8 mouse cellular contexts compared by ENCODE assay signal in the genomic region with DNA sequence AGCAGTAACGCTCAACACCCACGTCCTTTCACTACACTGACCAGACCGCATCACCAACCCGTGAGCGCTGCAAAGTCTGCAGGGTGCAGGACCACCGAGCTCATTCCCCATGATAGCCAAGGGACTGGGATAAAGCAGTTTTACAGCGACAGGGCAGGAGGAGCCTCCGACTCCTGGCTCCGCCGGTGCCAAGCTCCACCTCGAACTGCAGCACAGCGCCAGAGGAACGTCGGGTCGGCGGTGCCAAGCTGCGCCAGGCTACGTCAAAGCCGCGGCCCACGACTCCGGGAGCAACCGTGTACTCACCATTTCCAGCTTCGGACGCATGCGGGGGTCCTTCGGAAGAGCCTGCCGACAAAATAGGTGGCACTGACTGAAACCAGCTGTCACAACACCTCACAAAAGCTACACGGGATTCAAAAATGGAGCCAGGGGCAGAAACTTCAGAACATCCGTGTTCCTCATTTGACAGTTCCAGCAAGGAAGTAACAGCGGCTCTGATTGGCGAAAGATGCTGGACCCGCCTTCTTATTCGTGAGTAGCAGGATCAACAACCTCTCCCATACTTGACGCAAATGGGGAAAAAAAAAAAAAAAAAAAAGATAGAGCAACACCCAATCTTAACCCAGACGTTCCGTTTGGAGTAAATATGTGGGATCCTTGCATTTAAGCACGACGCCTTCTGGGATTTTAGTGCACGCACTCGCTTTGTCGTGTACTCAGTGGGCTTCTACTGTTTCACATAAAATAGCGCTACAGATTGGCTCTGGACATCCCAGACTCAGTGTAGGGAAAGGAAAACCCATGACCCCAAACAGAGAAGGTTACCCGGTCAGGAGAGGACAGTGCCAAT. TPM values are rescaled to one million over a fixed set of nuclear protein-coding genes. Genes with fewer than 3 reads are reported as not detected.
DNase-seq lines count a peak whose midpoint lies in the region; ATAC-seq lines count a peak whose summit lies in the region.

Gene Zfp101, minus strand, starts transcription at position 460 of the 853 bp plus-strand sequence.

- peak; percentile 100 for ATAC-seq in hindbrain, embryonic 16.5 days

- peak within 1 kb of the TSS; percentile 73 for H3K9ac ChIP-seq in hindbrain, embryonic 16.5 days (ENCODE audit: low read depth, low read length)

- peak within 1 kb of the TSS; percentile 92 for H3K4me3 ChIP-seq in hindbrain, embryonic 16.5 days (ENCODE audit: low read length)
- H3K4me3 ChIP-seq in macrophage (ENCODE audit: inconsistent target), result peak within 1 kb of the TSS; percentile 82

- H3K79me2 ChIP-seq in macrophage (ENCODE audit: inconsistent target), result peaks cover 47% of the 10 kb centered on the region

- H3K9me3 ChIP-seq in hindbrain, embryonic 16.5 days (ENCODE audit: control insufficient read depth, low read length), result no peaks in the 10 kb centered on the region

- peak within 1 kb of the TSS; percentile 70 for H3K4me2 ChIP-seq in hindbrain, embryonic 16.5 days (ENCODE audit: low read length)

- peak; percentile 73 for DNase-seq in WW6 (ENCODE audit: low read depth, low spot score)
- peak; percentile 70 to 85 for DNase-seq in cerebellum, postnatal 4 days (ENCODE audit: low spot score in 2 of 2)
- peak; percentile 93 for DNase-seq in gastrocnemius, adult 18-20 months (ENCODE audit: low spot score)
- peak; percentile 83 to 91 for DNase-seq in left cerebral cortex, adult 18-20 months (ENCODE audit: low spot score in 2 of 2)
- peak; percentile 91 for DNase-seq in right cerebral cortex, adult 18-20 months
- DNase-seq in urinary bladder, postnatal 10 days (ENCODE audit: low spot score), result peak; percentile 38

- H3K4me1 ChIP-seq in hindbrain, embryonic 16.5 days (ENCODE audit: control insufficient read depth, insufficient read depth, low read depth, low read length), result peaks cover 7% of the 10 kb centered on the region

- under 1% methylated on average over 44 of the region's 44 CpGs for WGBS in hindbrain, embryonic 16.5 days
- WGBS in macrophage (ENCODE audit: missing documents), result 2% methylated on average over 41 of the region's 44 CpGs

- no peaks in the 10 kb centered on the region for H3K36me3 ChIP-seq in hindbrain, embryonic 16.5 days (ENCODE audit: control insufficient read depth, insufficient read depth, low read length)
- H3K36me3 ChIP-seq in macrophage (ENCODE audit: inconsistent target), result no peaks in the 10 kb centered on the region

- H3K27ac ChIP-seq in hindbrain, embryonic 16.5 days (ENCODE audit: low read depth, low read length), result peak within 1 kb of the TSS; percentile 83
- peak within 1 kb of the TSS; percentile 22; the same call in 1 of the 2 replicates for H3K27ac ChIP-seq in macrophage

- no peaks in the 10 kb centered on the region for H3K27me3 ChIP-seq in hindbrain, embryonic 16.5 days (replicated peaks; ENCODE audit: control insufficient read depth, insufficient read depth, low read length)

RNA-seq across cellular contexts. Expression of gene Zfp101, which starts in this region (rescaled TPM):
- 1 to 10 TPM; 1.7 to 2.6 TPM for total RNA-seq in gastrocnemius, adult 18-20 months (2021)
- 10.9 and 11.1 TPM in 2 replicates for polyA plus RNA-seq in hindbrain, embryonic 16.5 days (2015; fragmentation: Nextera tagmentation; extraction: Ambion mirVana)
- 10 to 100 TPM; 14.1 to 19.2 TPM for total RNA-seq in left cerebral cortex, adult 18-20 months (2021)
- 10 to 100 TPM in 15 of 26 experiments, 1 to 10 TPM in 11; 1.6 to 32.8 (median 10.4) TPM for total RNA-seq in macrophage (2018; cell fraction: chromatin; rRNA removed)
- total RNA-seq in macrophage (2018; cell fraction: cytosol; rRNA removed), result 1 to 10 TPM in 18 of 26 experiments, under 1 TPM in 8; 0.19 to 2.9 (median 1.4) TPM
- total RNA-seq in macrophage (2018; cell fraction: nucleus; rRNA removed), result 10 to 100 TPM in 6 of 26 experiments, 1 to 10 TPM in 20; 1.8 to 21.6 (median 6.2) TPM
- polyA plus RNA-seq in macrophage (2018), result 3.2 to 4.0 TPM (median 3.5 TPM) in 3 replicates

Comparison
In these comparisons a context has a peak if more than half of its experiments do, and no peak if none do; other contexts are left out.
1. Peak in every context shown above with its lines: DNase-seq, ATAC-seq, H3K4me3 ChIP-seq and H3K27ac ChIP-seq.
2. RNA of gene Zfp101 (total RNA-seq): 14.1 to 19.2 TPM in left cerebral cortex, adult 18-20 months; 1.7 to 2.6 TPM in gastrocnemius, adult 18-20 months; every median in the first group is over 4 times any median in the second.
3. DNase-seq: peak in every context shown above with its lines; median percentile 93 in gastrocnemius, adult 18-20 months; 91 in right cerebral cortex, adult 18-20 months; 87 in left cerebral cortex, adult 18-20 months; 78 in cerebellum, postnatal 4 days; 73 in WW6; 38 in urinary bladder, postnatal 10 days.